ENCODE assay signal across 12 mouse cellular contexts in genomic region chr13:42895980-42896379, GRCm38 (mm10).
"Had no signal": no experiment of that assay in that cellular context is flagged by ENCODE, and none has a peak within 500 bp of the region (broad histone marks: within the 10 kb centered on the region; RNA-seq: fewer than 3 reads in every experiment).

No protein-coding gene starts in this region.

- H3K4me3 ChIP-seq: limb, embryonic 12.5 days; liver, embryonic 13.5 days; midbrain, embryonic 13.5 days; stomach, embryonic 15.5 days had no signal

- H3K27me3 ChIP-seq: limb, embryonic 12.5 days; liver, embryonic 13.5 days; midbrain, embryonic 13.5 days; stomach, embryonic 15.5 days had no signal

- H3K36me3 ChIP-seq: limb, embryonic 12.5 days; liver, embryonic 13.5 days; stomach, embryonic 15.5 days had no signal

- H3K4me1 ChIP-seq: limb, embryonic 12.5 days; liver, embryonic 13.5 days; midbrain, embryonic 13.5 days; stomach, embryonic 15.5 days had no signal

- H3K9me3 ChIP-seq: limb, embryonic 12.5 days; liver, embryonic 13.5 days; midbrain, embryonic 13.5 days; stomach, embryonic 15.5 days had no signal

- H3K4me2 ChIP-seq: limb, embryonic 12.5 days; liver, embryonic 13.5 days; midbrain, embryonic 13.5 days; stomach, embryonic 15.5 days had no signal

- H3K9ac ChIP-seq: limb, embryonic 12.5 days; liver, embryonic 13.5 days; liver, postnatal 0 days; midbrain, embryonic 13.5 days; stomach, embryonic 15.5 days had no signal

- ATAC-seq: intestine, embryonic 16.5 days; liver, postnatal 0 days; midbrain, embryonic 13.5 days had no signal

- H3K27ac ChIP-seq: limb, embryonic 12.5 days; liver, embryonic 13.5 days; midbrain, embryonic 13.5 days; stomach, embryonic 15.5 days had no signal

- DNase-seq: layer of hippocampus, adult 9-11 months; layer of hippocampus, postnatal 36 days; liver; liver, embryonic 13.5 days; liver, postnatal 0 days; right cerebral cortex, postnatal 14 days; thymus, adult 2 months; thymus, postnatal 25 days had no signal
